Mouse (Mus musculus): ENCODE data around the gene Nit1. TPM values are rescaled to one million over a fixed set of nuclear protein-coding genes. Genes with fewer than 3 reads are reported as not detected.

Gene Nit1
- polyA plus RNA-seq, 1 experiment from 2014 or later: 57.6 TPM

DNA sequence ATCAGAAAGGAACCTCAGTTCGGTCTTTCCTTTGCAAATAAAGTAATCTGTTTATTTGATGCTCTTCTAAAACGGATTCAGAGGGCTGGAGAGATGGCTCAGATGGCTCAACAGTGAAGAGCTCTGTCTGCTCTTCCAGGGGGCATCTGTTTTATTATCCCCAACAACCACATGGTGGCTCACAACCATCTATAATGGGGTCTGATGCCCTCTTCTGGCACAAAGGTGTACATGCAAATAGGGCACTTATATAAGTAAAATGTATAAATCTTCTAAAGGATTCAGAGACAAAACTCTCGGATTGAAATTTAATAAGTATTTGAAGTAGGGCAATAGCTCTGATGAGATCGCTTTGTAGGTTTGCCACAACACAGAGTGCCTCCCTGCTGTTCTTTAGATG lies 13.0 kb upstream of the Nit1 start:
- no peaks in the 10 kb centered on the region for H3K9me3 ChIP-seq (ENCODE audit: control insufficient read depth, low read length)
- no peak overlapping the region for H3K27ac ChIP-seq (ENCODE audit: low read length)
- H3K36me3 ChIP-seq (ENCODE audit: control insufficient read depth, insufficient read depth, low read length): peaks cover 3% of the 10 kb centered on the region; the same call in 1 of the 2 replicates
- WGBS: 63% methylated on average over 4 of the region's 4 CpGs
- peaks cover 9% of the 10 kb centered on the region; the same call in 1 of the 2 replicates for H3K4me1 ChIP-seq (ENCODE audit: control insufficient read depth, insufficient read depth, low read length)
- no peak overlapping the region for H3K9ac ChIP-seq (ENCODE audit: low read depth, low read length)
- H3K4me3 ChIP-seq (ENCODE audit: low read length): no peak overlapping the region
- no peak overlapping the region for H3K4me2 ChIP-seq (ENCODE audit: low read depth, low read length)
- ATAC-seq: no peak
- H3K27me3 ChIP-seq (replicated peaks; ENCODE audit: control insufficient read depth, insufficient read depth, low read length): no peaks in the 10 kb centered on the region

DNA sequence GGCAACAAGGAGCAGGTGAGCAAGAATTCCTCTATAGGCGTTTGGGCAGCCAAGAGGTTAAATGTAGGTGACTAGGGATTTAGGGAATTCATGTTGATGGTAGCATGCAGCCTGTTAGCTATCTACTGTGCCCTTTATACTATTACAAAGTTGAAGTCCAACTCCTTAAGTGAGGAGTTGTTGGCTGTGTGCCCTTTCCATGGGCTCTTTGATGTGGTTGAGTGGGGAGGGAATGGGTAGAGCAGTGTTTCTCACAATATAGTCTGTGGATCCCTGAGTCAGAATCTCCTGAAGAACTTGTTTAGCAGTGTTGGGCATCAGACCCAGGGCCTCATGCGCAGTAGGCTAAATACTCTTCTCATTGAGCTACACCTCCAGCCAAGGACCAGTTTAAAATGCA lies 11.4 kb upstream of the Nit1 start:
- H3K4me3 ChIP-seq (ENCODE audit: low read length): no peak overlapping the region

DNA sequence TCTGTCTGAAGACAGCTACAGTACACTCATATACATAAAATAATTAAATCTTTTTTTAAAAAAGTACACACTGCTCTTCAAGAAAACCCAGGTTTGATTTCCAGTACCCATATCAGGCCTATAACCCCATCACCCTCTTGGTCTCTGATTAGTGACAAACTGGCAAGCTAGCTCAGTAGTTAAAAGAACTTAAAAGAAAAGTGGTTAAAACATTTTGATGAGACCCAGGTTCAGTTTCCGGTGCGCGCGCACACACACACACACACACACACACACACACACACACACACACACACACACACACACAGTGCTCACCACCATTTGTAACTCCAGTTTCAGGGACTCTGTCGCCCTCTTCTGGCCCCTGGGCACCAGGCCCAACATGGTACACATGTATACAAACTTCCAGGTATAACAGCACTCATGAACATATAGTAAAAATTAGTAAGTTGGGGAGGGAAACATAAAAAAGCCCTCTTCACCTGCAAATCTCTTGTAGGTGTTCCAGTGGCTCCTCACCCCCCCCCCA lies 10.4 kb upstream of the Nit1 start:
- no peak for ATAC-seq
- WGBS: 70% methylated on average over 5 of the region's 5 CpGs

More for the DNA sequence above, 11.4 kb upstream of the Nit1 start:
- no peaks in the 10 kb centered on the region for H3K27me3 ChIP-seq (replicated peaks; ENCODE audit: control insufficient read depth, insufficient read depth, low read length)
- no peak overlapping the region for H3K4me2 ChIP-seq (ENCODE audit: low read depth, low read length)
- 88% methylated on average over 2 of the region's 2 CpGs for WGBS
- no peak for ATAC-seq
- no peaks in the 10 kb centered on the region for H3K9me3 ChIP-seq (ENCODE audit: control insufficient read depth, low read length)
- H3K9ac ChIP-seq (ENCODE audit: low read depth, low read length): no peak overlapping the region
- H3K36me3 ChIP-seq (ENCODE audit: control insufficient read depth, insufficient read depth, low read length): peaks cover 3% of the 10 kb centered on the region; the same call in 1 of the 2 replicates
- H3K27ac ChIP-seq (ENCODE audit: low read length): no peak overlapping the region
- H3K4me1 ChIP-seq (ENCODE audit: control insufficient read depth, insufficient read depth, low read length): peaks cover 9% of the 10 kb centered on the region; the same call in 1 of the 2 replicates

DNA sequence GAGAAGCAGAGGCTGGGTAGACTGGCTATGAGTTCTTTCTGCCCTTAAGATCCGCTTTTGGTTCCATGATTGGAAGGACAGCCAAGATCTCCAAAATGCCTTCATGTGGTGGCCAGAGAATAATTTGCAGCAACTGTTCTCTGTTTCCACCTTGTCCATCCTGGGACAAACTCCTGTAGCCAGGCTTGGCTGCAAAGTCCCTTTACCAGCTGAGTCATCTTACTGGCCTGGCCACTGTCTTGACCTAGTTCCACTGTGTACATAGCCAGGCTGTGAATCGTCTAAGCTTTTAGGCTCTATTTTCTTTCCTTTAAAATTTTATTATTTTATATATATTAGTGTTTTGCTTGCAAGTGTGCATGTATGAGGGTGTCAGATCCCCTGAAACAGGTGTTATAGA lies 3.8 kb upstream of the Nit1 start:
- no peak for ATAC-seq
- WGBS: 77% methylated on average over 2 of the region's 2 CpGs
- Histone ChIP-seq H3K9me3 (ENCODE audit: control insufficient read depth, low read length) (0 out of 2 replicates have a peak, but pooled peaks cover 4% of the 10 kb centered on the region), H3K4me3 (ENCODE audit: low read length) (no peak overlapping the region), H3K36me3 (ENCODE audit: control insufficient read depth, insufficient read depth, low read length) (no peaks in the 10 kb centered on the region), H3K9ac (ENCODE audit: low read depth, low read length) (no peak overlapping the region), H3K27ac (ENCODE audit: low read length) (no peak overlapping the region), H3K4me2 (ENCODE audit: low read depth, low read length) (no peak overlapping the region), H3K4me1 (ENCODE audit: control insufficient read depth, insufficient read depth, low read length) (peaks cover 8% of the 10 kb centered on the region), H3K27me3 (replicated peaks; ENCODE audit: control insufficient read depth, insufficient read depth, low read length) (no peaks in the 10 kb centered on the region)

More for the DNA sequence above, 10.4 kb upstream of the Nit1 start:
- Histone ChIP-seq H3K36me3 (ENCODE audit: control insufficient read depth, insufficient read depth, low read length) (peaks cover 3% of the 10 kb centered on the region; the same call in 1 of the 2 replicates), H3K27me3 (replicated peaks; ENCODE audit: control insufficient read depth, insufficient read depth, low read length) (no peaks in the 10 kb centered on the region), H3K27ac (ENCODE audit: low read length) (no peak overlapping the region), H3K4me3 (ENCODE audit: low read length) (no peak overlapping the region), H3K4me1 (ENCODE audit: control insufficient read depth, insufficient read depth, low read length) (peaks cover 6% of the 10 kb centered on the region; the same call in 1 of the 2 replicates), H3K4me2 (ENCODE audit: low read depth, low read length) (no peak overlapping the region), H3K9ac (ENCODE audit: low read depth, low read length) (no peak overlapping the region), H3K9me3 (ENCODE audit: control insufficient read depth, low read length) (no peaks in the 10 kb centered on the region)

DNA sequence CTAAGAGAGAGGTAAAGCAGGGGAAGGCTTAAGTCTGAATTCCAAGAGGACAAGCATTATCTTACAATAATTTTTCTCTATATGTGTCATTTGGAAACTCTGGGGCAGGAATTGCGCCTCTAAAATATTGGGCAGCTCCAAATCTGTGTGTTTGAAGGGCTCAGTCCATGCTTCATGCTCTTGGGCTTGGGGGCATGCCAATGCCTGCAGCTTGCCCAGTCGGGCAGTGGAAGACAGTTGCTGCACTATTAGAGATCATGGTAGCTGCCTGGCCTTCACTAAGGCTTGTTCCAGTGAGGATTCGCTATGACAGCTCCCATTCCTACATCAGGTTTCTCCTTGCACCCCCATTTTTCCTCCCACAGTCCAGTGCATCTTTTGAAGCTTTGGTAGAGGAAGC lies 3.2 kb upstream of the Nit1 start:
- Histone ChIP-seq H3K4me3 (ENCODE audit: low read length) (no peak overlapping the region), H3K4me1 (ENCODE audit: control insufficient read depth, insufficient read depth, low read length) (peaks cover 10% of the 10 kb centered on the region), H3K9ac (ENCODE audit: low read depth, low read length) (no peak overlapping the region), H3K27ac (ENCODE audit: low read length) (no peak overlapping the region), H3K36me3 (ENCODE audit: control insufficient read depth, insufficient read depth, low read length) (no peaks in the 10 kb centered on the region), H3K4me2 (ENCODE audit: low read depth, low read length) (no peak overlapping the region), H3K27me3 (replicated peaks; ENCODE audit: control insufficient read depth, insufficient read depth, low read length) (no peaks in the 10 kb centered on the region), H3K9me3 (ENCODE audit: control insufficient read depth, low read length) (0 out of 2 replicates have a peak, but pooled peaks cover 4% of the 10 kb centered on the region)
- WGBS: 93% methylated on average over 3 of the region's 3 CpGs
- no peak for ATAC-seq

DNA sequence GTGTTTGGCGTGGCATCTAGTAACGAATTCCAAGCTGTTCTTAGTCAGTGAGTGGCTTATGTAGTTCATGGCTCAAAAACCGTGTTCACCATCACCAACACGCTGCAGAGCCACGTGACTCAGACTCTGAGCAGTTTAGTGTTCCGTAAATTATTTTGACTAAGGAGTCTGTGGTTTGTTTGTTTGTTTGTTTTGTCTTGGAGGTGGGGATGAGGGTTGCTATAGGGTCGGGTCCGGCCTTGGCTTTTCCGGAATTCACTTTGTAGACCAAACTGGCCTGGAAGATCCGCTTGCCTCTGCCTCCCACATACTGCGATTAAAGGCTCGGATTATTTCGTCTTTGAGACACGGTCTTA lies 627 bp upstream of the Nit1 start:
- 0 out of 2 replicates have a peak, but pooled peaks cover 4% of the 10 kb centered on the region for H3K9me3 ChIP-seq (ENCODE audit: control insufficient read depth, low read length)
- peaks cover 13% of the 10 kb centered on the region for H3K4me1 ChIP-seq (ENCODE audit: control insufficient read depth, insufficient read depth, low read length)
- peak overlapping the region; percentile 77 for H3K9ac ChIP-seq (ENCODE audit: low read depth, low read length)
- peaks cover 3% of the 10 kb centered on the region; the same call in 1 of the 2 replicates for H3K36me3 ChIP-seq (ENCODE audit: control insufficient read depth, insufficient read depth, low read length)
- peak overlapping the region; percentile 10; the same call in 1 of the 2 replicates for H3K27ac ChIP-seq (ENCODE audit: low read length)
- under 1% methylated on average over 14 of the region's 14 CpGs for WGBS
- peak overlapping the region; percentile 73 for H3K4me3 ChIP-seq (ENCODE audit: low read length)
- ATAC-seq: no peak
- no peaks in the 10 kb centered on the region for H3K27me3 ChIP-seq (replicated peaks; ENCODE audit: control insufficient read depth, insufficient read depth, low read length)
- peak overlapping the region; percentile 80 for H3K4me2 ChIP-seq (ENCODE audit: low read depth, low read length)

DNA sequence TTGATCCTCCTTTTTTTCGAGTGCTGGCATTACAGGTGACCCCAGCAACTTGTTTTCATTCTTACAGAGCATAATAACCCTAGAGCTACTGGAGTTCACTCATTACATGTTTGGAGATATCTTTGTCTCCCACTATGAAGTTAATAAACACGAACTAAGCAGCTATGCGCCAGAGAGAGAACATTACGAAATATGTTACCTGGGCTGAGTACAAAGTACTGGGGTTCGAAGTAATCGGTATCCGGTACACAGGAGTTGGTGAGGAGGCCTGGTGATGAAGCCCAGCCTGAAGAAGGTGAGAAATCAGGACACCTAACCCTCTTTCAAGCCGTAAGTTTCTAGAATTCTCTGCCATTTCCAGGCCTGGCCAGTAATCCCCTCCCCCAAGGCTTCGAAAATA lies 731 bp downstream of the Nit1 start:
- H3K27me3 ChIP-seq (replicated peaks; ENCODE audit: control insufficient read depth, insufficient read depth, low read length): no peaks in the 10 kb centered on the region
- peak overlapping the region; percentile 77 for H3K9ac ChIP-seq (ENCODE audit: low read depth, low read length)
- H3K9me3 ChIP-seq (ENCODE audit: control insufficient read depth, low read length): 0 out of 2 replicates have a peak, but pooled peaks cover 4% of the 10 kb centered on the region
- ATAC-seq: peak; percentile 32
- peak overlapping the region; percentile 52 for H3K4me2 ChIP-seq (ENCODE audit: low read depth, low read length)
- no peak overlapping the region for H3K27ac ChIP-seq (ENCODE audit: low read length)
- H3K4me1 ChIP-seq (ENCODE audit: control insufficient read depth, insufficient read depth, low read length): peaks cover 13% of the 10 kb centered on the region
- H3K36me3 ChIP-seq (ENCODE audit: control insufficient read depth, insufficient read depth, low read length): peaks cover 5% of the 10 kb centered on the region
- peak overlapping the region; percentile 73 for H3K4me3 ChIP-seq (ENCODE audit: low read length)
- 72% methylated on average over 9 of the region's 9 CpGs for WGBS

DNA sequence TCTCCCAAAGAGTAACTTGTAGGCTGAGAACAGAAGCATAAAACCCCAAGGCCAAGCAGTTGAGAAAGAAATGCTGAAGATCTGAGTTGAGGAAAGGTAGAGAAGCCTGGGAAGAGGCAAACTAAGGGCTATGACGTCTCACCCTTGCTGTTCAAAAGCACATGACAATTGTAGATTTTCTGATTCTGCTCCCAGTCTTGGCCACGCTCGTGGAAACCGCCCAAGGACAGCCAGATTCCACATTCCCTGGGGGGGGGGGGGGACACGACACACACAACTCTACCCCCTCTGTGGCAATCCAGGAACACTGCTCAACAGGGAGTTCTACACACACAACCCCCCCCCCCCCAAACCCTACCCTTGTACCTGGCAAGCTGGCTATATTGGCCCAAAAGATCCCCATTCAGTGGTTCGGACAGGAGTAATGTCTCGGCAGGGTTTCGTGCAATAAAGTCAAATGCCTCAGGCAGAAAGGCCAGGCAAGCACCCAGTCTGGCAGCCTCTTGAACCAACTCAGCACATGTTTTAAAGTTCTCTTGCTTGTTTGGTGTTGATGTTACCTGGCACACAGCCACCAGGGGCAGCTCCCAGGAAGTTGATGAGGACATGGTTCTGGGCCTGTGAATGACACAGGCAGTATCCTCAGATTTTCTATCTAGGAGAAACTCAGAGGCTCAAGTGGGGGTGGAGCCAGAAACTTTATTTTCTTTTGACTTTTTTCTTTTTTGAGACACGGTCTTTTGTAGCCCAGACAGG lies 1.3 kb downstream of the Nit1 start:
- ATAC-seq: peak; percentile 41
- Histone ChIP-seq H3K36me3 (ENCODE audit: control insufficient read depth, insufficient read depth, low read length) (peaks cover 5% of the 10 kb centered on the region), H3K27me3 (replicated peaks; ENCODE audit: control insufficient read depth, insufficient read depth, low read length) (no peaks in the 10 kb centered on the region), H3K9me3 (ENCODE audit: control insufficient read depth, low read length) (0 out of 2 replicates have a peak, but pooled peaks cover 4% of the 10 kb centered on the region), H3K4me1 (ENCODE audit: control insufficient read depth, insufficient read depth, low read length) (peaks cover 13% of the 10 kb centered on the region), H3K4me3 (ENCODE audit: low read length) (peak overlapping the region; percentile 73; the same call in 1 of the 2 replicates), H3K27ac (ENCODE audit: low read length) (no peak overlapping the region), H3K9ac (ENCODE audit: low read depth, low read length) (no peak overlapping the region), H3K4me2 (ENCODE audit: low read depth, low read length) (peak overlapping the region; percentile 52)
- 75% methylated on average over 9 of the region's 9 CpGs for WGBS

DNA sequence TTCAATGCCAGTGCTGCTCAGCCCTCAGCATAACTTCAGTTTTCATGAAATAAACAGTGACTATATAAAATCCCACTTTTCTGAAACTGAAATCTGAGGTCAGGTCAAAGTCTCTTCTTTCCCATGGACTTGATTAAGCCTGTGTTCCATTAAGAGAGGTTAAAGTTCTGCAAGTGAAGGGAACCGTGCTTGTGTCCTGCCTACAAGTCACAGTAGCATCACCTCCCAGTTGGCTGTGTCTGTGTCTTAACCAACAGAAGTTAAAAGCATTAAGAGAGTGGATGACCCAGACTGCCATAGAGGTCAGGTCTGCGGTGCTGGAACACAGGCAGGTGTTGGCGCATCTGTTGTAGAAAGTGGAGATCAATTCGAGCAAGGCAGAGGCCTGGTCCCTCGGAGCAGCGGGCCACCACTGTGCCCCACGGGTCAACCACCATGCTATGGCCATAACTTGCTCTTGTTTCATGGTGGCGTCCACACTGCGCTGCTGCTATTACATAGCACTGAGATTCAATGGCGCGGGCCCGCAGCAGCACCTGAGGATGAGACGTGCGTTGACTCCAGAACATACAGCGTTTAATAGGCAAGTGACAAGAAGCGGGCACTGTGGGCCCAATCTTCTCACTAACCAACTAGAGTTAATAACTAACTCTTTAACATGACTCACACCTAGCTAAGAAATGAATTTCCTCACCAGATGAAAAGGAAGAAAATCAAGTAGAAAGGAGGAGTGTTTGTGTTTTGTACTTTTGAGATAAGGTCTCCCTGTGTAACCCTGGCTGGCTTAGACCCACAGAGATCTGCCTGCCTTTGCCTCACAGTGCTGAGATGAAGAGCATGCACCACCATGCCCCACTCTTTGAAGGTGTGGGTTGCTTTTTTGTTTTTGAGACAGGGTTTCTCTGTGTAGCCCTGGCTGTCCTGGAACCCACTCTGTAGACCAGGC lies 2.9 kb downstream of the Nit1 start:
- no peaks in the 10 kb centered on the region for H3K27me3 ChIP-seq (replicated peaks; ENCODE audit: control insufficient read depth, insufficient read depth, low read length)
- H3K9ac ChIP-seq (ENCODE audit: low read depth, low read length): no peak overlapping the region
- peak overlapping the region; percentile 23; the same call in 1 of the 2 replicates for H3K27ac ChIP-seq (ENCODE audit: low read length)
- no peak for ATAC-seq
- 87% methylated on average over 16 of the region's 16 CpGs for WGBS
- peaks cover 13% of the 10 kb centered on the region for H3K4me1 ChIP-seq (ENCODE audit: control insufficient read depth, insufficient read depth, low read length)
- H3K9me3 ChIP-seq (ENCODE audit: control insufficient read depth, low read length): 0 out of 2 replicates have a peak, but pooled peaks cover 4% of the 10 kb centered on the region
- H3K4me2 ChIP-seq (ENCODE audit: low read depth, low read length): no peak overlapping the region
- no peak overlapping the region for H3K4me3 ChIP-seq (ENCODE audit: low read length)
- peaks cover 16% of the 10 kb centered on the region for H3K36me3 ChIP-seq (ENCODE audit: control insufficient read depth, insufficient read depth, low read length)
